Mouse (Mus musculus): ENCODE measurements around the gene Ifna11. TPM values are rescaled to one million over a fixed set of nuclear protein-coding genes. Genes with fewer than 3 reads are reported as not detected.
"Not testable (repeated sequence)": the region's sequence is repeated elsewhere in the genome, so short reads cannot be mapped to it uniquely, and the experiment has no call there.

Ifna11 gene
- polyA plus RNA-seq (2014; fragmentation: Nextera tagmentation; extraction: Ambion mirVana): not detected in 2 replicates

- H3K9me3 ChIP-seq (replicated peaks; ENCODE audit: control insufficient read depth, low read length): no peaks in the 10 kb centered on the region
- no peaks in the 10 kb centered on the region for H3K27me3 ChIP-seq (replicated peaks; ENCODE audit: control insufficient read depth, insufficient read depth, low read length)
- 76% methylated on average over 1 of the region's 1 CpGs for WGBS
- no peaks in the 10 kb centered on the region for H3K36me3 ChIP-seq (ENCODE audit: control insufficient read depth, insufficient read depth, low read length)
- ATAC-seq: no peak
- no peak within 1 kb of the TSS for H3K4me3 ChIP-seq (ENCODE audit: low read depth, low read length)
- no peaks in the 10 kb centered on the region for H3K4me1 ChIP-seq (ENCODE audit: control insufficient read depth, insufficient read depth, low read length)
- H3K9ac ChIP-seq (ENCODE audit: low read length): no peak within 1 kb of the TSS
- no peak for DNase-seq (ENCODE audit: low spot score)
- no peak within 1 kb of the TSS for H3K27ac ChIP-seq (ENCODE audit: low read depth, low read length)
- H3K4me2 ChIP-seq (ENCODE audit: low read length): no peak within 1 kb of the TSS
These were observed at the start of gene Ifna11 for GRCm38 (mm10) chr4:88819659-88820058. Ifna11 (plus strand) TSS chr4:88819959.

DNA sequence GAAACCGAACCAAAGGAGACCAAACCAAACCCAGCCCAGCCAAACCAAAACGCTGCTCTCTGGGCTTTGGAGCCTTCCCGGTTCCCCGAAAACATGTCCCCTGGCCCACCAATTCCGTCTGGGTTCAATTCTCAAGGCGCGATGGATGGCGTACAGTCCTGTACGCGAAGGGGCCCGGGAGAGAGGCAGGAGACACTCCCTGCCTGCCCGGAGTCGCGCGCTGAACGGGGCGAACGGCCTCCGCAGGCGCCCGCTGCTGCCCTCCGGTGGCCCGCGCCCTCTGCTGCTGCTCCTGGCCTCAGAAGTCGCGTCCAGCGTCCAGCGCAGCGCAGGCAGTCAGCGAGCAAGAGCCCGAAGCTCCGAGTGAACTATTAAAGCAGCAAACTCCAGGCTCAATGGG lies 46.2 kb upstream of the Ifna11 start, which contains the start of gene Gm13290:
TSS of gene Gm13290 (plus strand) at position 301 of the 400 bp plus-strand sequence.
- not testable (repeated sequence) for H3K27me3 ChIP-seq (replicated peaks; ENCODE audit: control insufficient read depth, insufficient read depth, low read length); H3K36me3 ChIP-seq (ENCODE audit: control insufficient read depth, insufficient read depth, low read length); H3K4me2 ChIP-seq (ENCODE audit: low read length); H3K9ac ChIP-seq (ENCODE audit: low read length); ATAC-seq; H3K9me3 ChIP-seq (replicated peaks; ENCODE audit: control insufficient read depth, low read length); DNase-seq (ENCODE audit: low spot score); H3K4me3 ChIP-seq (ENCODE audit: low read depth, low read length); H3K4me1 ChIP-seq (ENCODE audit: control insufficient read depth, insufficient read depth, low read length); H3K27ac ChIP-seq (ENCODE audit: low read depth, low read length)
- WGBS: no CpG with 5 or more reads among the region's 32 CpGs

- not testable (repeated sequence) for DNase-seq (ENCODE audit: low spot score); H3K9ac ChIP-seq (ENCODE audit: low read length); H3K4me2 ChIP-seq (ENCODE audit: low read length); H3K36me3 ChIP-seq (ENCODE audit: control insufficient read depth, insufficient read depth, low read length); H3K27ac ChIP-seq (ENCODE audit: low read depth, low read length); ATAC-seq; H3K4me1 ChIP-seq (ENCODE audit: control insufficient read depth, insufficient read depth, low read length); H3K4me3 ChIP-seq (ENCODE audit: low read depth, low read length); H3K9me3 ChIP-seq (replicated peaks; ENCODE audit: control insufficient read depth, low read length); H3K27me3 ChIP-seq (replicated peaks; ENCODE audit: control insufficient read depth, insufficient read depth, low read length)
- no CpG with 5 or more reads among the region's 29 CpGs for WGBS
These were observed 43.1 kb upstream of the Ifna11 start, which contains the start of gene Gm13289 for GRCm38 (mm10) chr4:88776622-88777021. Gm13289 (plus strand) TSS chr4:88776922.

DNA sequence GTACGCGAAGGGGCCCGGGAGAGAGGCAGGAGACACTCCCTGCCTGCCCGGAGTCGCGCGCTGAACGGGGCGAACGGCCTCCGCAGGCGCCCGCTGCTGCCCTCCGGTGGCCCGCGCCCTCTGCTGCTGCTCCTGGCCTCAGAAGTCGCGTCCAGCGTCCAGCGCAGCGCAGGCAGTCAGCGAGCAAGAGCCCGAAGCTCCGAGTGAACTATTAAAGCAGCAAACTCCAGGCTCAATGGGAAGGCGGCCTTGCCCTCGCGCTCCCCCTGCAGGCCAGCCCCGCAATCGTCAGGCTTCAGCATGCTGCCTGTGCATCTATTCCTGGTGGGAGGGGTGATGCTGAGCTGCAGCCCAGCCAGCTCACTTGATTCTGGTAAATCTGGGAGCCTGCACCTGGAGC lies 40.2 kb upstream of the Ifna11 start, which contains the start of gene Gm13272:
TSS of gene Gm13272 (plus strand) at position 301 of the 400 bp plus-strand sequence.
- ATAC-seq; H3K9me3 ChIP-seq (replicated peaks; ENCODE audit: control insufficient read depth, low read length); H3K27me3 ChIP-seq (replicated peaks; ENCODE audit: control insufficient read depth, insufficient read depth, low read length); H3K4me3 ChIP-seq (ENCODE audit: low read depth, low read length); H3K27ac ChIP-seq (ENCODE audit: low read depth, low read length); H3K4me2 ChIP-seq (ENCODE audit: low read length); H3K36me3 ChIP-seq (ENCODE audit: control insufficient read depth, insufficient read depth, low read length); H3K9ac ChIP-seq (ENCODE audit: low read length); DNase-seq (ENCODE audit: low spot score); H3K4me1 ChIP-seq (ENCODE audit: control insufficient read depth, insufficient read depth, low read length): not testable (repeated sequence)
- WGBS: no CpG with 5 or more reads among the region's 29 CpGs

- H3K4me3 ChIP-seq (ENCODE audit: low read depth, low read length); H3K4me1 ChIP-seq (ENCODE audit: control insufficient read depth, insufficient read depth, low read length); H3K9ac ChIP-seq (ENCODE audit: low read length); H3K9me3 ChIP-seq (replicated peaks; ENCODE audit: control insufficient read depth, low read length); H3K27ac ChIP-seq (ENCODE audit: low read depth, low read length); H3K27me3 ChIP-seq (replicated peaks; ENCODE audit: control insufficient read depth, insufficient read depth, low read length); DNase-seq (ENCODE audit: low spot score); H3K36me3 ChIP-seq (ENCODE audit: control insufficient read depth, insufficient read depth, low read length); H3K4me2 ChIP-seq (ENCODE audit: low read length); ATAC-seq: not testable (repeated sequence)
- 53% methylated on average over 14 of the region's 18 CpGs for WGBS
These were observed 39.4 kb upstream of the Ifna11 start for GRCm38 (mm10) chr4:88780320-88780719.

- not testable (repeated sequence) for H3K4me1 ChIP-seq (ENCODE audit: control insufficient read depth, insufficient read depth, low read length); DNase-seq (ENCODE audit: low spot score); H3K9ac ChIP-seq (ENCODE audit: low read length); H3K9me3 ChIP-seq (replicated peaks; ENCODE audit: control insufficient read depth, low read length); H3K27ac ChIP-seq (ENCODE audit: low read depth, low read length); H3K27me3 ChIP-seq (replicated peaks; ENCODE audit: control insufficient read depth, insufficient read depth, low read length); H3K4me3 ChIP-seq (ENCODE audit: low read depth, low read length); ATAC-seq; H3K36me3 ChIP-seq (ENCODE audit: control insufficient read depth, insufficient read depth, low read length)
- H3K4me2 ChIP-seq (ENCODE audit: low read length): peak within 1 kb of the TSS; percentile 33; the same call in 1 of the 2 replicates
- WGBS: 11% methylated on average over 2 of the region's 7 CpGs
These were observed 37.9 kb upstream of the Ifna11 start, which contains the start of gene Ifnz for GRCm38 (mm10) chr4:88781831-88782230. Ifnz (plus strand) TSS chr4:88782131.

DNA sequence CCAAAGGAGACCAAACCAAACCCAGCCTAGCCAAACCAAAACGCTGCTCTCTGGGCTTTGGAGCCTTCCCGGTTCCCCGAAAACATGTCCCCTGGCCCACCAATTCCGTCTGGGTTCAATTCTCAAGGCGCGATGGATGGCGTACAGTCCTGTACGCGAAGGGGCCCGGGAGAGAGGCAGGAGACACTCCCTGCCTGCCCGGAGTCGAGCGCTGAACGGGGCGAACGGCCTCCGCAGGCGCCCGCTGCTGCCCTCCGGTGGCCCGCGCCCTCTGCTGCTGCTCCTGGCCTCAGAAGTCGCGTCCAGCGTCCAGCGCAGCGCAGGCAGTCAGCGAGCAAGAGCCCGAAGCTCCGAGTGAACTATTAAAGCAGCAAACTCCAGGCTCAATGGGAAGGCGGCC lies 37.4 kb upstream of the Ifna11 start:
- H3K4me3 ChIP-seq (ENCODE audit: low read depth, low read length); ATAC-seq; H3K9ac ChIP-seq (ENCODE audit: low read length); H3K36me3 ChIP-seq (ENCODE audit: control insufficient read depth, insufficient read depth, low read length); H3K4me1 ChIP-seq (ENCODE audit: control insufficient read depth, insufficient read depth, low read length); H3K9me3 ChIP-seq (replicated peaks; ENCODE audit: control insufficient read depth, low read length); H3K27me3 ChIP-seq (replicated peaks; ENCODE audit: control insufficient read depth, insufficient read depth, low read length); H3K27ac ChIP-seq (ENCODE audit: low read depth, low read length); DNase-seq (ENCODE audit: low spot score): not testable (repeated sequence)
- WGBS: 0% methylated on average over 12 of the region's 31 CpGs
- peak overlapping the region; percentile 33; the same call in 1 of the 2 replicates for H3K4me2 ChIP-seq (ENCODE audit: low read length)

GRCm38 (mm10) chr4:88785409-88785808 lies 34.4 kb upstream of the Ifna11 start, which contains the start of gene Gm13276:
Gm13276 (plus strand) TSS chr4:88785709.
- not testable (repeated sequence) for H3K4me3 ChIP-seq (ENCODE audit: low read depth, low read length); H3K9ac ChIP-seq (ENCODE audit: low read length); H3K4me1 ChIP-seq (ENCODE audit: control insufficient read depth, insufficient read depth, low read length); H3K9me3 ChIP-seq (replicated peaks; ENCODE audit: control insufficient read depth, low read length); H3K4me2 ChIP-seq (ENCODE audit: low read length); H3K27me3 ChIP-seq (replicated peaks; ENCODE audit: control insufficient read depth, insufficient read depth, low read length); DNase-seq (ENCODE audit: low spot score); H3K36me3 ChIP-seq (ENCODE audit: control insufficient read depth, insufficient read depth, low read length); ATAC-seq; H3K27ac ChIP-seq (ENCODE audit: low read depth, low read length)
- WGBS: no CpG with 5 or more reads among the region's 27 CpGs

DNA sequence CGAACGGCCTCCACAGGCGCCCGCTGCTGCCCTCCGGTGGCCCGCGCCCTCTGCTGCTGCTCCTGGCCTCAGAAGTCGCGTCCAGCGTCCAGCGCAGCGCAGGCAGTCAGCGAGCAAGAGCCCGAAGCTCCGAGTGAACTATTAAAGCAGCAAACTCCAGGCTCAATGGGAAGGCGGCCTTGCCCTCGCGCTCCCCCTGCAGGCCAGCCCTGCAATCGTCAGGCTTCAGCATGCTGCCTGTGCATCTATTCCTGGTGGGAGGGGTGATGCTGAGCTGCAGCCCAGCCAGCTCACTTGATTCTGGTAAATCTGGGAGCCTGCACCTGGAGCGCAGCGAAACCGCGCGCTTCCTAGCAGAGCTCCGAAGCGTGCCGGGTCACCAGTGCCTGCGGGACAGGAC lies 31.4 kb upstream of the Ifna11 start, which contains the start of gene Gm13277:
TSS of gene Gm13277 (plus strand) at position 231 of the 400 bp plus-strand sequence.
- H3K27ac ChIP-seq (ENCODE audit: low read depth, low read length); H3K9me3 ChIP-seq (replicated peaks; ENCODE audit: control insufficient read depth, low read length); H3K27me3 ChIP-seq (replicated peaks; ENCODE audit: control insufficient read depth, insufficient read depth, low read length); ATAC-seq; DNase-seq (ENCODE audit: low spot score); H3K36me3 ChIP-seq (ENCODE audit: control insufficient read depth, insufficient read depth, low read length); H3K4me3 ChIP-seq (ENCODE audit: low read depth, low read length); H3K9ac ChIP-seq (ENCODE audit: low read length); H3K4me2 ChIP-seq (ENCODE audit: low read length); H3K4me1 ChIP-seq (ENCODE audit: control insufficient read depth, insufficient read depth, low read length): not testable (repeated sequence)
- no CpG with 5 or more reads among the region's 28 CpGs for WGBS

All from forebrain, embryonic 14.5 days (tissue).